9 mouse cellular contexts compared by ENCODE assay signal in genomic region chr12:86806031-86806922, GRCm38 (mm10).
DNase-seq lines count a peak whose midpoint lies in the region; ATAC-seq and TF ChIP-seq lines count a peak whose summit lies in the region.
"Had no signal": no experiment of that assay in that cellular context is flagged by ENCODE, and none has a peak within 500 bp of the region (broad histone marks: within the 10 kb centered on the region; RNA-seq: fewer than 3 reads in every experiment).

No protein-coding gene starts in this region.

- H3K9me3 ChIP-seq in intestine, embryonic 15.5 days, result no peaks in the 10 kb centered on the region
- no peaks in the 10 kb centered on the region for H3K9me3 ChIP-seq in intestine, embryonic 16.5 days (ENCODE audit: control insufficient read depth, low read length)
- H3K9me3 ChIP-seq in forebrain, embryonic 15.5 days, result no peaks in the 10 kb centered on the region
- H3K9me3 ChIP-seq in midbrain, embryonic 10.5 days (replicated peaks), result no peaks in the 10 kb centered on the region

- peaks cover 63% of the 10 kb centered on the region for H3K4me1 ChIP-seq in intestine, embryonic 15.5 days (replicated peaks)
- peaks cover 49% of the 10 kb centered on the region for H3K4me1 ChIP-seq in intestine, embryonic 16.5 days (ENCODE audit: control insufficient read depth, insufficient read depth, low read length)
- peaks cover 96% of the 10 kb centered on the region for H3K4me1 ChIP-seq in forebrain, embryonic 15.5 days
- peaks cover 97% of the 10 kb centered on the region for H3K4me1 ChIP-seq in midbrain, embryonic 10.5 days
- peaks cover 26% of the 10 kb centered on the region for H3K4me1 ChIP-seq in testis, adult 2 months (ENCODE audit: control insufficient read depth, insufficient read depth, low read length)

- WGBS in intestine, embryonic 15.5 days, result 9% methylated on average over 20 of the region's 20 CpGs
- WGBS in intestine, embryonic 16.5 days, result 14% methylated on average over 19 of the region's 20 CpGs
- WGBS in forebrain, embryonic 15.5 days, result 1% methylated on average over 18 of the region's 20 CpGs
- 3% methylated on average over 20 of the region's 20 CpGs for WGBS in midbrain, embryonic 10.5 days

- H3K36me3 ChIP-seq in intestine, embryonic 15.5 days, result no peaks in the 10 kb centered on the region
- H3K36me3 ChIP-seq in intestine, embryonic 16.5 days (ENCODE audit: control insufficient read depth, insufficient read depth, low read length), result no peaks in the 10 kb centered on the region
- H3K36me3 ChIP-seq in forebrain, embryonic 15.5 days, result no peaks in the 10 kb centered on the region
- H3K36me3 ChIP-seq in midbrain, embryonic 10.5 days, result no peaks in the 10 kb centered on the region
- no peaks in the 10 kb centered on the region for H3K36me3 ChIP-seq in testis, adult 2 months (ENCODE audit: control insufficient read depth, insufficient read depth, low read length)

- no peak overlapping the region for H3K4me3 ChIP-seq in intestine, embryonic 15.5 days (replicated peaks)
- H3K4me3 ChIP-seq in intestine, embryonic 16.5 days (ENCODE audit: low read length), result no peak overlapping the region
- peak overlapping the region; percentile 12; the same call in 1 of the 2 replicates for H3K4me3 ChIP-seq in forebrain, embryonic 15.5 days
- H3K4me3 ChIP-seq in midbrain, embryonic 10.5 days, result peak overlapping the region; percentile 49
- H3K4me3 ChIP-seq in testis, adult 2 months (ENCODE audit: control insufficient read depth, low read depth, low read length), result peak overlapping the region; percentile 56

- H3K27ac ChIP-seq in intestine, embryonic 15.5 days, result peak overlapping the region; percentile 17
- no peak overlapping the region for H3K27ac ChIP-seq in intestine, embryonic 16.5 days (ENCODE audit: low read length)
- peak overlapping the region; percentile 98 for H3K27ac ChIP-seq in forebrain, embryonic 15.5 days (replicated peaks)
- H3K27ac ChIP-seq in midbrain, embryonic 10.5 days (replicated peaks), result peak overlapping the region; percentile 87
- no peak overlapping the region for H3K27ac ChIP-seq in testis, adult 2 months (ENCODE audit: control insufficient read depth, insufficient read depth, low read depth, low read length)
- H3K27ac ChIP-seq: macrophage had no signal

- peak overlapping the region; percentile 14; the same call in 1 of the 2 replicates for H3K4me2 ChIP-seq in intestine, embryonic 15.5 days (replicated peaks)
- H3K4me2 ChIP-seq in intestine, embryonic 16.5 days (ENCODE audit: low read depth, low read length), result no peak overlapping the region
- peak overlapping the region; percentile 41 for H3K4me2 ChIP-seq in forebrain, embryonic 15.5 days (replicated peaks)

- no peak for TF ChIP-seq POLR2A in brain, embryonic 14.5 days (IDR thresholded peaks at IDR 0.05; ENCODE audit: borderline replicate concordance, extremely low read depth, insufficient read depth, insufficient read length, poor library complexity, severe bottlenecking)
- no peak for TF ChIP-seq POLR2A in testis, adult 2 months (IDR thresholded peaks at IDR 0.05; ENCODE audit: control insufficient read depth, low read depth, low read length)

- DNase-seq in brain, embryonic 14.5 days (ENCODE audit: low read depth), result peak; percentile 95
- peak; percentile 89 to 90 for DNase-seq in kidney, postnatal 36 days
- peak; percentile 78 for DNase-seq in midbrain, embryonic 10.5 days (ENCODE audit: low spot score)
- no peak for DNase-seq in gastrocnemius, postnatal 25 days

- no peak for TF ChIP-seq CTCF in brain, embryonic 14.5 days (IDR thresholded peaks at IDR 0.05; ENCODE audit: borderline replicate concordance, extremely low read depth, insufficient read depth, insufficient read length)
- no peak for TF ChIP-seq CTCF in testis, adult 2 months (IDR thresholded peaks at IDR 0.05; ENCODE audit: control insufficient read depth, insufficient read depth, insufficient replicate concordance, low read depth, low read length)

- no peak overlapping the region for H3K9ac ChIP-seq in intestine, embryonic 15.5 days
- no peak overlapping the region; the same call in 1 of the 2 replicates for H3K9ac ChIP-seq in intestine, embryonic 16.5 days (ENCODE audit: low read depth, low read length)
- peak overlapping the region; percentile 37 for H3K9ac ChIP-seq in forebrain, embryonic 15.5 days (replicated peaks)

- no peaks in the 10 kb centered on the region for H3K27me3 ChIP-seq in intestine, embryonic 15.5 days (replicated peaks)
- no peaks in the 10 kb centered on the region for H3K27me3 ChIP-seq in intestine, embryonic 16.5 days (replicated peaks; ENCODE audit: control insufficient read depth, insufficient read depth, low read length)
- no peaks in the 10 kb centered on the region for H3K27me3 ChIP-seq in forebrain, embryonic 15.5 days
- peaks cover 54% of the 10 kb centered on the region for H3K27me3 ChIP-seq in midbrain, embryonic 10.5 days (ENCODE audit: low read depth, poor library complexity, severe bottlenecking)
- no peaks in the 10 kb centered on the region for H3K27me3 ChIP-seq in testis, adult 2 months (ENCODE audit: control insufficient read depth, insufficient read depth, low read length)

- ATAC-seq in intestine, embryonic 15.5 days, result no peak
- no peak for ATAC-seq in intestine, embryonic 16.5 days
- ATAC-seq in forebrain, embryonic 15.5 days (replicated peaks), result peak; percentile 11

Comparison
In these comparisons a context has a peak if more than half of its experiments do, and no peak if none do; other contexts are left out.
1. H3K27ac ChIP-seq: peak in intestine, embryonic 15.5 days (single experiment), forebrain, embryonic 15.5 days (single experiment) and midbrain, embryonic 10.5 days (single experiment); none in intestine, embryonic 16.5 days (single experiment) and testis, adult 2 months (single experiment).
2. H3K4me3 ChIP-seq: peak in forebrain, embryonic 15.5 days (single experiment), midbrain, embryonic 10.5 days (single experiment) and testis, adult 2 months (single experiment); none in intestine, embryonic 15.5 days (single experiment) and intestine, embryonic 16.5 days (single experiment).